Mouse (Mus musculus): ENCODE data around the gene Robo1.
"Not testable (repeated sequence)": the region's sequence is repeated elsewhere in the genome, so short reads cannot be mapped to it uniquely, and the experiment has no call there.

Robo1 gene

GRCm38 (mm10) chr16:72444428-72445135 lies 136.5 kb downstream of the Robo1 start:
- in situ Hi-C loops (cut with MseI, MboI) = no loop called here

- in situ Hi-C loops (cut with MseI, MboI) = no loop called here
These were observed 150.0 kb downstream of the Robo1 start for GRCm38 (mm10) chr16:72458155-72458554.

- in situ Hi-C loops (cut with MseI, MboI) = no loop called here
These were observed 150.5 kb downstream of the Robo1 start for GRCm38 (mm10) chr16:72458576-72458975.

GRCm38 (mm10) chr16:72465696-72466095 lies 157.6 kb downstream of the Robo1 start:
- in situ Hi-C loops (cut with MseI, MboI) = no loop called here

- in situ Hi-C loops (cut with MseI, MboI) = no loop called here
These were observed 162.0 kb downstream of the Robo1 start for GRCm38 (mm10) chr16:72470037-72470673.

GRCm38 (mm10) chr16:72510716-72511199 lies 202.7 kb downstream of the Robo1 start:
- in situ Hi-C loops (cut with MseI, MboI) = no loop called here

GRCm38 (mm10) chr16:72531337-72531736 lies 223.2 kb downstream of the Robo1 start:
- in situ Hi-C loops (cut with MseI, MboI) = no loop called here

GRCm38 (mm10) chr16:72533900-72534571 lies 225.9 kb downstream of the Robo1 start:
- in situ Hi-C loops (cut with MseI, MboI) = no loop called here

- in situ Hi-C loops (cut with MseI, MboI) = no loop called here
These were observed 230.1 kb downstream of the Robo1 start for GRCm38 (mm10) chr16:72538171-72538570.

GRCm38 (mm10) chr16:72543928-72544327 lies 235.8 kb downstream of the Robo1 start:
- in situ Hi-C loops (cut with MseI, MboI) = no loop called here

GRCm38 (mm10) chr16:72544950-72545349 lies 236.8 kb downstream of the Robo1 start:
- in situ Hi-C loops (cut with MseI, MboI) = no loop called here

GRCm38 (mm10) chr16:72551672-72552243 lies 243.7 kb downstream of the Robo1 start:
- in situ Hi-C loops (cut with MseI, MboI) = no loop called here

- in situ Hi-C loops (cut with MseI, MboI) = no loop called here
These were observed 245.6 kb downstream of the Robo1 start for GRCm38 (mm10) chr16:72553713-72554112.

GRCm38 (mm10) chr16:72562149-72562548 lies 254.0 kb downstream of the Robo1 start:
- in situ Hi-C loops (cut with MseI, MboI) = not testable (repeated sequence)

- in situ Hi-C loops (cut with MseI, MboI) = no loop called here
These were observed 255.3 kb downstream of the Robo1 start for GRCm38 (mm10) chr16:72563196-72563963.

GRCm38 (mm10) chr16:72575171-72575570 lies 267.1 kb downstream of the Robo1 start:
- in situ Hi-C loops (cut with MseI, MboI) = no loop called here

GRCm38 (mm10) chr16:72576956-72577355 lies 268.9 kb downstream of the Robo1 start:
- in situ Hi-C loops (cut with MseI, MboI) = no loop called here

- in situ Hi-C loops (cut with MseI, MboI) = no loop called here
These were observed 276.5 kb downstream of the Robo1 start for GRCm38 (mm10) chr16:72584454-72585159.

- in situ Hi-C loops (cut with MseI, MboI) = no loop called here
These were observed 277.2 kb downstream of the Robo1 start for GRCm38 (mm10) chr16:72585160-72585813.

- in situ Hi-C loops (cut with MseI, MboI) = no loop called here
These were observed 279.4 kb downstream of the Robo1 start for GRCm38 (mm10) chr16:72587376-72588072.
